Mouse (Mus musculus) liver, embryonic 14.5 days (tissue): ENCODE measurements around the gene Gtf2h5. TPM values are rescaled to one million over a fixed set of nuclear protein-coding genes. Genes with fewer than 3 reads are reported as not detected.

Source experiments
- ATAC-seq: fragments of 200-750 bp; cut with Nextera tagmentation; 2 replicates; pipeline ENCODE4 v1.8.0; 2017; ENCODE audit warnings: moderate number of reproducible peaks, mild to moderate bottlenecking, moderate library complexity; ENCODE audit not compliant: insufficient read depth
- DNase-seq, 3 experiments: peaks; one replicate each; pipeline ENCODE4 v3.0.0-alpha.2; 2012 to 2013; ENCODE audit warnings: low read depth in 3 of 3, low spot score in 3 of 3
- H3K27ac ChIP-seq: fragments of 300-500 bp; sonication (generic); 2 replicates; pipeline ENCODE4 v1.5.1; 2014; ENCODE audit warnings: moderate library complexity, mild to moderate bottlenecking, control low read depth, inconsistent platforms
- H3K27me3 ChIP-seq: fragments of 300-500 bp; sonication (generic); 2 replicates; pipeline ENCODE4 v1.6.1; 2014; ENCODE audit warnings: mild to moderate bottlenecking, low read length, moderate library complexity; ENCODE audit not compliant: control insufficient read depth, insufficient read depth
- H3K36me3 ChIP-seq: fragments of 300-500 bp; sonication (generic); replicated peaks from 2 replicates; pipeline ENCODE4 v1.6.1; 2014; ENCODE audit warnings: low read depth; ENCODE audit not compliant: control insufficient read depth, insufficient read depth
- H3K4me1 ChIP-seq, 2 experiments: fragments of 200-500 bp in 1 of 2; fragments of 300-500 bp in 1 of 2; sonication (generic) in 1 of 2; replicated peaks; 2 replicates each; pipeline ENCODE4 v1.6.1; 2012 to 2014; ENCODE audit warnings: antibody characterized with exemption in 1 of 2, inconsistent platforms in 1 of 2, low read length in 1 of 2; ENCODE audit not compliant: control insufficient read depth in 2 of 2, insufficient read depth in 2 of 2
- H3K4me2 ChIP-seq: fragments of 300-500 bp; sonication (generic); 2 replicates; pipeline ENCODE4 v1.6.1; 2014; ENCODE audit warnings: low read depth, mild to moderate bottlenecking, control low read depth, moderate library complexity
- H3K4me3 ChIP-seq, 2 experiments: fragments of 200-500 bp in 1 of 2; fragments of 300-500 bp in 1 of 2; sonication (generic) in 1 of 2; 2 replicates each; pipeline ENCODE4 v1.5.1; 2012 to 2014; ENCODE audit warnings: low read depth in 2 of 2, low read length in 2 of 2, mild to moderate bottlenecking in 2 of 2, control low read depth in 1 of 2, inconsistent platforms in 1 of 2, moderate library complexity in 1 of 2; ENCODE audit not compliant: insufficient read depth in 1 of 2
- H3K9ac ChIP-seq: fragments of 300-500 bp; sonication (generic); replicated peaks from 2 replicates; pipeline ENCODE4 v1.6.1; 2014; ENCODE audit warnings: mild to moderate bottlenecking, control low read depth, moderate library complexity
- H3K9me3 ChIP-seq: fragments of 300-500 bp; sonication (generic); 2 replicates; pipeline ENCODE4 v1.6.1; 2016; ENCODE audit warnings: low read length, mixed read lengths; ENCODE audit not compliant: control insufficient read depth
- CTCF ChIP-seq: IDR thresholded peaks from 2 replicates; pipeline ENCODE4 v1.5.1; 2016; ENCODE audit warnings: antibody characterized with exemption, low read depth, control low read depth
- EP300 ChIP-seq: IDR thresholded peaks from 2 replicates; pipeline ENCODE4 v1.6.1; 2016; ENCODE audit warnings: antibody characterized with exemption, low read depth
- WGBS: fragments of 180-500 bp; shearing (Covaris S2); extraction: QIAGEN DNeasy Blood & Tissue Kit; methylation state at CpG from one replicate; pipeline ENCODE4 v1.1.7; 2014; ENCODE audit not compliant: insufficient replicate concordance; 5-methylcytosine and 5-hydroxymethylcytosine counted together
- polyA plus RNA-seq, 2 experiments: library from polyadenylated mRNA; depleted of rRNA in 1 of 2; stranded (reverse) in 1 of 2; unstranded in 1 of 2; fragments of >200 nt; fragmentation: Nextera tagmentation in 1 of 2; extraction: Ambion mirVana in 1 of 2; gene quantifications; 2 replicates each; pipeline versions ENCODE4 v1.2.1 to v1.2.3; 2012 to 2014

Gtf2h5 gene
- polyA plus RNA-seq, 2 experiments: 26.7 to 84.0 TPM

DNA sequence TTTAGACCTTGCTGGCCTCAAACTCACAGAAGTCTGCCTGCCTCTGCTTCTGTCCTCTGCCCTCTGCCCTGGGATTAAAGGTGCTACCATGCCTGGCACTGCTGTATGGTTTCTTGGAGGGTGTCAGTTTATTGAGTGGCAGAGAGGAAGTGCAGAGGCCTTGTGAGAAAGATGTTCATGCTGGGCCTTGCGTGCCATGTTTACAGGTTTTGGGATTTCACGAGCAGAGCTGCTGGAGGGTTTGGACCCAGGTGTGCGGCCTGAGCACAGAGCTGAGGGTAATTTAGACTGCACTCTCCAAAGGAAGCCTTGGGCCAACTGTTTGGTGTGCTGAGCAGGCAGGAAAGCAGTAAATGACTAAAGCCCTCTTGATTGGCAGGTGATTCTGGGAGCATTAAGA, 38.3 kb downstream of the Gtf2h5 start:
- DNase-seq: no peak
- Histone ChIP-seq H3K27ac (no peak overlapping the region), H3K27me3 (no peaks in the 10 kb centered on the region), H3K9ac (no peak overlapping the region), H3K36me3 (no peaks in the 10 kb centered on the region), H3K9me3 (no peaks in the 10 kb centered on the region), H3K4me2 (no peak overlapping the region), H3K4me3 (no peak overlapping the region), H3K4me1 (no peaks in the 10 kb centered on the region; a peak in 1 of 4 replicates)
- 62% methylated on average over 3 of the region's 3 CpGs for WGBS
- no peak for ATAC-seq
- TF ChIP-seq EP300: no peak
- TF ChIP-seq CTCF: no peak

DNA sequence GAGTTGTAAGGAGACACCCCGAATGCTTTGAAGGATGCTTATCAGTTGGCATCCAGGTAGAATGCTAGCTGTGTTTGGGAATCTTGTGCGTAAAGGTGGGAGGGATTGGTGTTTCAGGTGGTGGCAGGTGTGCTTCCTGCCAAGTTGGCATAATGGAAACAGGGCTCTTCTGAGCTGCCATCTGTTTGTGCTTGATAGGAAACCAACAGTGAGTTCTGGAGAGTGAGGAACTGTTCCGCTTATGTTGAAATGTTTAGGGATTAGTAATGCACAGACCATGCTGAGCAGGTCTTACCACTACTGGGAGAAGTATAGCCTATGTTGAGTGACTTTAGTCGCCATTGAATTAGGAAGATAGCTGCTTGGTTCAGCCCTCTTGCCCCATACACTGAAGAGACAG, 39.3 kb downstream of the Gtf2h5 start:
- ATAC-seq (no peak), DNase-seq (no peak)
- H3K27me3 ChIP-seq: no peaks in the 10 kb centered on the region
- no peaks in the 10 kb centered on the region for H3K36me3 ChIP-seq
- TF ChIP-seq CTCF: no peak
- no peak for TF ChIP-seq EP300
- no peak overlapping the region for H3K9ac ChIP-seq
- WGBS: 65% methylated on average over 4 of the region's 4 CpGs
- H3K27ac ChIP-seq: no peak overlapping the region
- H3K4me3 ChIP-seq: no peak overlapping the region
- no peak overlapping the region for H3K4me2 ChIP-seq
- no peaks in the 10 kb centered on the region; a peak in 1 of 4 replicates for H3K4me1 ChIP-seq
- H3K9me3 ChIP-seq: no peaks in the 10 kb centered on the region

DNA sequence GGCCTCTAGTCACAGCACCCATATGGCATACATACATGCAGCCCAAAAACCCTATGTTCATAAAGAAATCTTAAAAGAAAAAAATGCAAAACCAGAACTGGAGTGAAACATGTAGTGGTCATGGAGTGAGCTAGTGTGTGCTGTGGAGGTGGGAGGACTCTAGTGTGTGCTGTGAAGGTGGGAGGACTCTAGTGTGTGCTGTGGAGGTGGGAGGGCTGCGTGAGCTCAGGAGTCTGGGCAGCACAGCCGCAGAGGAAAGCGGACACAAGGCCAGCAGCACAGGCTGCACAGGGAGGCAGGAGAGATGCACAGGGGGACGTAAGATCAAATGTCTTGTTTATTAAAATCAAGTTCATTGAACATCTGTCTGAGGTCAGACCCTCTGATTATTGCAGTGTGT, 44.2 kb downstream of the Gtf2h5 start:
- ATAC-seq (no peak), DNase-seq (no peak)
- Histone ChIP-seq H3K9ac (no peak overlapping the region), H3K27me3 (no peaks in the 10 kb centered on the region), H3K4me1 (no peaks in the 10 kb centered on the region), H3K36me3 (no peaks in the 10 kb centered on the region), H3K4me2 (no peak overlapping the region), H3K27ac (no peak overlapping the region), H3K9me3 (no peaks in the 10 kb centered on the region), H3K4me3 (no peak overlapping the region)
- 76% methylated on average over 4 of the region's 4 CpGs for WGBS
- TF ChIP-seq EP300 (no peak), CTCF (no peak)

DNA sequence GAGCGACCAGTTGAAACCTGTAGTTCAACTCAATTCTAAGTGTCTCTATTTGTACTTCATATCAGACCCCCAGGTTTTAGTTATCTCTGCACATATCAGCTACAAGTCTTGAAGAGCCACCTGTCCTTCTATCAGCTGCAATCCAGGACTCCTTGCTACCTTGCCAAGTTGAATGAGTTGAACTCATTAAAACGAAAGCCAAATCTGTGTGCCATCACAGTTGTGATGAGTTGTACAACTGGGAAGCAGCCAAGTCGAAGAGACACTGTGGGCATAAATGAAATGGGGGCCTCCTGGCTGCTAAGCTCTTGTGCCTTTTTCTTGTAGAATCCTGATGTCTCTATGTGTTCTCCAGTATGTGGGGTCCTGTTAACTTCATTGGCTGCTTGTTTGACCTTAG, 45.9 kb downstream of the Gtf2h5 start:
- Histone ChIP-seq H3K4me1 (no peaks in the 10 kb centered on the region), H3K9me3 (no peaks in the 10 kb centered on the region), H3K9ac (no peak overlapping the region), H3K36me3 (no peaks in the 10 kb centered on the region), H3K27me3 (no peaks in the 10 kb centered on the region), H3K27ac (no peak overlapping the region), H3K4me2 (no peak overlapping the region), H3K4me3 (no peak overlapping the region)
- TF ChIP-seq CTCF (no peak), EP300 (no peak)
- WGBS: 57% methylated on average over 3 of the region's 3 CpGs
- ATAC-seq: no peak
- DNase-seq: no peak

DNA sequence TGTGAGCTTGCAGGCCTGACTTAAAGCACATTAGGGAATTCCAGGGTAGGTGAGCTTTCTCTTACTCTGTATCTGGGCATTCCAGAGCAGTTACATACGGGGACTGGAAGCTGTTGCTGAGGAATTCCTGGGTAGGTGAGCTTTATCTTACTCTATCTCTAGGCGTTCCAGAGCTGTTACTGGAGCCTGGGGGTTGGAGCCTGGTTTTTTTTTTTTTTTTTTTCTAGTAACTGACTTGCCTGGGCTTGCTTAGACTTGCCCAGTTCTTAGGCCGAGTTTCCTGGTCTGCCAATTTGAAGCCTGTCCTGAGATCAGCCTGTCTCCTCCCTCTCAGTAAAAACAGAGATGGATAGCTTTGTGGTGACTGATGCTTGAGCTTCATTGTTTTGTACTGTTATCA, 48.5 kb downstream of the Gtf2h5 start:
- 25% methylated on average over 3 of the region's 3 CpGs for WGBS
- no peak overlapping the region for H3K4me2 ChIP-seq
- no peaks in the 10 kb centered on the region for H3K4me1 ChIP-seq
- no peaks in the 10 kb centered on the region for H3K27me3 ChIP-seq
- H3K9ac ChIP-seq: no peak overlapping the region
- DNase-seq (no peak), ATAC-seq (no peak)
- H3K9me3 ChIP-seq: no peaks in the 10 kb centered on the region
- no peak overlapping the region for H3K27ac ChIP-seq
- no peaks in the 10 kb centered on the region for H3K36me3 ChIP-seq
- no peak for TF ChIP-seq CTCF
- TF ChIP-seq EP300: no peak
- H3K4me3 ChIP-seq: no peak overlapping the region
